Mouse (Mus musculus): Measurements from ENCODE around the gene E2f8. TPM values are rescaled to one million over a fixed set of nuclear protein-coding genes. Genes with fewer than 3 reads are reported as not detected.

Gene E2f8
- polyA plus RNA-seq, 1 experiment from 2014 or later, result 29.1 TPM

- peaks cover 4% of the 10 kb centered on the region for H3K4me1 ChIP-seq (replicated peaks; ENCODE audit: control insufficient read depth, insufficient read depth, low read length)
- H3K4me2 ChIP-seq (ENCODE audit: low read depth, low read length, severe bottlenecking), result no peak overlapping the region
- H3K4me3 ChIP-seq (ENCODE audit: low read depth, low read length), result no peak overlapping the region
- peaks cover 16% of the 10 kb centered on the region for H3K27me3 ChIP-seq (ENCODE audit: control insufficient read depth, insufficient read depth, low read length)
- H3K9me3 ChIP-seq (ENCODE audit: control insufficient read depth, low read length), result no peaks in the 10 kb centered on the region
- DNase-seq (ENCODE audit: low spot score) (no peak), ATAC-seq (replicated peaks; ENCODE audit: low FRiP score) (no peak)
- WGBS, result 71% methylated on average over 5 of the region's 5 CpGs
- no peaks in the 10 kb centered on the region for H3K36me3 ChIP-seq (ENCODE audit: control insufficient read depth, insufficient read depth, low read length)
- no peak overlapping the region for H3K27ac ChIP-seq (ENCODE audit: low read depth, low read length)
- H3K9ac ChIP-seq (ENCODE audit: low read length), result no peak overlapping the region
Observed at GRCm38 (mm10) chr7:48884266-48884611, 2.8 kb upstream of the E2f8 start.

DNA sequence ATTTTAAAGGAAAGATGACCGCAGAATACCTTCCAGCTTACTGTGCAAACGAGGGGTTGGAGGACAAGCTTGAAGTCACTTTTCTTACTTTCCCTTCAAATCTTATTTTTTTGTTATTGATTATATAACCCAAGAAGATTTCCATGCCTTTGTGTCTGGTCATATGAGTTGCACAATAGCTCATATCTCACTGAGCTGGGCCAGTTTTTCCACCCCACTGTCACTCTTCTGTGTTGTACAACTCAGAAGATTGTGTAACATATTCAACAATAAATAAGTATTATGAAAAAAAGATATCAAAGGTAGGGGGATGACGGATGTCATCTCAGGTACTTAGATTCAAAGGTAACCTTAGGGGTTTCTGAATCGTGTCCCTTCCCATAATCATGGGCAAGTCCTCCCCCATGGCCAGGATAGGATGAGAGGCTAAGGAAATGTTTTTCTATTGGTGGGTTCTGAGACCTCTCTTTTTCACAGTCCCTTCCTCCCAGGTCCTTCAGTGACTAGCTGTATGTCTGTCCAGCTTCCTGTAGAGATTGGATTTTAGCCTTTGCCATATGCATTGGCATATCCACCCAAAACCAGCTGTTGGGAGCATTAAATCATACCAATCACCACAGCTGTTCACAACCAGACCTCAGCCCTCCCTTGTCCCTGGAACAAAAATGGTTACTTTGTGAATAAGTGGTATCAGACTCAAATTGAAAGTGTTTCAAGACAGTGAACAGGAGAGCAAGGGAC lies 2.3 kb upstream of the E2f8 start:
- H3K27me3 ChIP-seq (ENCODE audit: control insufficient read depth, insufficient read depth, low read length), result peaks cover 16% of the 10 kb centered on the region
- no peaks in the 10 kb centered on the region for H3K36me3 ChIP-seq (ENCODE audit: control insufficient read depth, insufficient read depth, low read length)

DNA sequence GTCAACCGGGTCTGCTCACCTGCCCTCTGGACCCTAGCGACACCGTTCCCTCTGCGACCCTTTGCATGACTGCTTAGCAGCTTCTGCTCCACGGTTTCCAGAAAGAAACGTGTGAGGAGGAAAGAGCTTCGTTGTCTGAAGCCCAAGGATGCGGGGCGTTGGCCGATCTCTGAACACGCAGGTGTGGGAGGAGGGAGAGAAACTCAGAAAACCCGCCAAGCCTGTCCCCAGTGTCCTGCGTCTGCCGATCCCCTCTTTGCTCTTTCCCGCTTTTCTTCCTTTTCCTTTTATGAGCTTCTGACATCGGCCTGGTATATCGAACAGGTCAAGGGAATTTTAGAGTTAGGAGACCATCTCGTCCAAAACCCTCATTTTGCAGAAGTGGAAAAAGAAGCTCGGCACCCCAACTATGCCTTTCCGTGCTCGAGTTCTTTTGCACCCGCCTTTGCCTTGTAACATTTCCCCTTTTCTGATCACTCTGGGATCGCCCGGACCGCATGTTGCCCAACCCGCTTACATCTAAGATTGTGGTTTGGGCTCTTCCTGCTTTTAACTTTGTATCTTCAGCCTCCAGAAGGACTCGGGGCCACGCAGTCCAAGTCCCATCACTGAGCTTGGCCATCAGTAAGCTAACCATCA lies 694 bp upstream of the E2f8 start:
- Histone ChIP-seq H3K27me3 (ENCODE audit: control insufficient read depth, insufficient read depth, low read length) (peaks cover 16% of the 10 kb centered on the region), H3K36me3 (ENCODE audit: control insufficient read depth, insufficient read depth, low read length) (peaks cover 2% of the 10 kb centered on the region; the same call in 1 of the 2 replicates), H3K4me1 (replicated peaks; ENCODE audit: control insufficient read depth, insufficient read depth, low read length) (peaks cover 2% of the 10 kb centered on the region), H3K4me2 (ENCODE audit: low read depth, low read length, severe bottlenecking) (peak overlapping the region; percentile 94), H3K27ac (ENCODE audit: low read depth, low read length) (no peak overlapping the region), H3K9ac (ENCODE audit: low read length) (peak overlapping the region; percentile 98), H3K4me3 (ENCODE audit: low read depth, low read length) (peak overlapping the region; percentile 78), H3K9me3 (ENCODE audit: control insufficient read depth, low read length) (no peaks in the 10 kb centered on the region)
- DNase-seq (ENCODE audit: low spot score) (peak; percentile 67), ATAC-seq (replicated peaks; ENCODE audit: low FRiP score) (no peak)
- 2% methylated on average over 28 of the region's 28 CpGs for WGBS

More for the DNA sequence above, 2.3 kb upstream of the E2f8 start:
- Histone ChIP-seq H3K9ac (ENCODE audit: low read length) (no peak overlapping the region), H3K9me3 (ENCODE audit: control insufficient read depth, low read length) (no peaks in the 10 kb centered on the region), H3K4me1 (replicated peaks; ENCODE audit: control insufficient read depth, insufficient read depth, low read length) (peaks cover 4% of the 10 kb centered on the region), H3K27ac (ENCODE audit: low read depth, low read length) (no peak overlapping the region), H3K4me2 (ENCODE audit: low read depth, low read length, severe bottlenecking) (no peak overlapping the region), H3K4me3 (ENCODE audit: low read depth, low read length) (no peak overlapping the region)
- no peak for DNase-seq (ENCODE audit: low spot score)
- 74% methylated on average over 4 of the region's 4 CpGs for WGBS
- no peak for ATAC-seq (replicated peaks; ENCODE audit: low FRiP score)

GRCm38 (mm10) chr7:48880591-48881481 lies 560 bp downstream of the E2f8 start:
- ATAC-seq (replicated peaks; ENCODE audit: low FRiP score), result peak; percentile 97
- peak; percentile 99 for DNase-seq (ENCODE audit: low spot score)
- peaks cover 16% of the 10 kb centered on the region for H3K27me3 ChIP-seq (ENCODE audit: control insufficient read depth, insufficient read depth, low read length)

DNA sequence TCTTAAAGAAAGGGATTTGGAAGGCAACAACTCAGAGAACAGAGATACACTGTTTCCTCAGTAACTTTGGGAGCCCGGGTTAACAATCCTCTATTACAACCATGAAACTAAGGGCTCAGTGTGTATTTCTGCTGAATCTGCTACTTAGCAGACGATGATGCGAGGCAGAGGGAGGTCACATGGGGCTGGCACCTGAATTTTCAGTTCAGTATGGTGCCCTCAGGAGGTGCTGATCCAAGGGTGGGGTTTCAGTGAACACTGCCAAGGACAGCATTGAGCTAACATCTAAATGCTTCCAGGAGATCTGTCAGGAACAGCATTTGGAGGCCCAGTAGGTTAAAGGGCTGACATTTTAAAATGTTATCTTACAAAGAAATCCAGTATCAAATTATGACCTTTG lies 1.8 kb downstream of the E2f8 start:
- H3K27ac ChIP-seq (ENCODE audit: low read depth, low read length), result no peak overlapping the region
- no peaks in the 10 kb centered on the region for H3K9me3 ChIP-seq (ENCODE audit: control insufficient read depth, low read length)
- 65% methylated on average over 3 of the region's 3 CpGs for WGBS
- peaks cover 2% of the 10 kb centered on the region for H3K4me1 ChIP-seq (replicated peaks; ENCODE audit: control insufficient read depth, insufficient read depth, low read length)
- H3K9ac ChIP-seq (ENCODE audit: low read length), result peak overlapping the region; percentile 47; the same call in 1 of the 2 replicates
- DNase-seq (ENCODE audit: low spot score), result no peak
- peak overlapping the region; percentile 21 for H3K4me3 ChIP-seq (ENCODE audit: low read depth, low read length)
- peaks cover 2% of the 10 kb centered on the region; the same call in 1 of the 2 replicates for H3K36me3 ChIP-seq (ENCODE audit: control insufficient read depth, insufficient read depth, low read length)
- H3K27me3 ChIP-seq (ENCODE audit: control insufficient read depth, insufficient read depth, low read length), result peaks cover 16% of the 10 kb centered on the region
- no peak for ATAC-seq (replicated peaks; ENCODE audit: low FRiP score)
- peak overlapping the region; percentile 49 for H3K4me2 ChIP-seq (ENCODE audit: low read depth, low read length, severe bottlenecking)

More at GRCm38 (mm10) chr7:48880591-48881481, 560 bp downstream of the E2f8 start:
- under 1% methylated on average over 68 of the region's 77 CpGs for WGBS
- Histone ChIP-seq H3K4me2 (ENCODE audit: low read depth, low read length, severe bottlenecking) (peak overlapping the region; percentile 94), H3K4me1 (replicated peaks; ENCODE audit: control insufficient read depth, insufficient read depth, low read length) (peaks cover 2% of the 10 kb centered on the region), H3K4me3 (ENCODE audit: low read depth, low read length) (peak overlapping the region; percentile 78), H3K9me3 (ENCODE audit: control insufficient read depth, low read length) (no peaks in the 10 kb centered on the region), H3K36me3 (ENCODE audit: control insufficient read depth, insufficient read depth, low read length) (peaks cover 2% of the 10 kb centered on the region; the same call in 1 of the 2 replicates), H3K9ac (ENCODE audit: low read length) (peak overlapping the region; percentile 98), H3K27ac (ENCODE audit: low read depth, low read length) (peak overlapping the region; percentile 90)

DNA sequence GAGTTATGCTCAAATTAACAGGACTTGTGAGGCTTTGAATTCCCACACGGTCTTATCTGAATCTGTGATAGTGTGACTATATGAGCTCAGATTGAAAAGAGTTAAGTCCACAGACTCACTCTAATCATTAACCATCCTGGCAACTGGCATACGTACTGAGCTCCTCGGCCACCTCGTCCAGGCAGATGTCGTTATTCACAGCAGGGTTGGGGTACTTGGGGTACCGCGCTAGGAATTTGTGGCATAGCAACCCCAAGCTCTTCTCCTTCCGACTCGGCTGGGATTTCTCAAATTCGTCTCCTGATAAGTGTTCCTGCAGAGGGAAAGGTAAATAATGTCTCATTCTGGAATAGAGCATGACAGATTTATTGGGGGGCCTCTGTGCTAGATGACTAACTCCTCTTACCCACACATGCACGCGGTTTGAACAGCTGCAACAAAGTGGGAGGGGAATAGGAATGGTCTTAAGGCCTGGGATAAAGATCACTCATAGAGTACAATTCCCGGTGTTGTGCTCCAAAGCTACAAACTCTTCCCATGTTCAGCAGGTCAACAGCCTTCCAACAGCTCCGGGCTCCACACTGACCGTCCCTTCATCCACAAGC lies 3.5 kb downstream of the E2f8 start:
- Histone ChIP-seq H3K4me3 (ENCODE audit: low read depth, low read length) (no peak overlapping the region), H3K9ac (ENCODE audit: low read length) (no peak overlapping the region), H3K36me3 (ENCODE audit: control insufficient read depth, insufficient read depth, low read length) (peaks cover 2% of the 10 kb centered on the region; the same call in 1 of the 2 replicates), H3K27me3 (ENCODE audit: control insufficient read depth, insufficient read depth, low read length) (peaks cover 5% of the 10 kb centered on the region; the same call in 1 of the 2 replicates), H3K27ac (ENCODE audit: low read depth, low read length) (no peak overlapping the region), H3K9me3 (ENCODE audit: control insufficient read depth, low read length) (no peaks in the 10 kb centered on the region), H3K4me2 (ENCODE audit: low read depth, low read length, severe bottlenecking) (no peak overlapping the region), H3K4me1 (replicated peaks; ENCODE audit: control insufficient read depth, insufficient read depth, low read length) (peaks cover 2% of the 10 kb centered on the region)
- WGBS, result 94% methylated on average over 15 of the region's 15 CpGs
- DNase-seq (ENCODE audit: low spot score) (no peak), ATAC-seq (replicated peaks; ENCODE audit: low FRiP score) (no peak)

DNA sequence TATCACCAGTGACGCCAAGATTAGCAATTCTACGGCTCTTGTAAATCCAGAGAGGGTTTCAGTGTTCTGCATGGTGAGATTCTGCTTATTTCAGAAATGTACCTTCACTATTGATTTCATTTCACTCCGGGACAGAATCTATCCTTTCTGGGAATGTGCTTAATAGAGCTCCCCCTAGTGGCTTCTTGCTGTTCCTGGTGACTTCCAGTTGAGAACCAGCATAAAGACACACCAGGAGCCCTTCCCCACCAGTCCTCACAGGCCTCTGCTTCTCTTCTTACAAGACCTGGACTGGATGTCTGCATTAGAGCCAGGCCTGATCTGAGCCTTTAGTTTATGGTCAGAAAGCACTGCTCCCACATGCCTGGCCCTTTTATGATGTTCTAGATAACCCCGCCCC lies 4.9 kb downstream of the E2f8 start:
- DNase-seq (ENCODE audit: low spot score), result no peak
- peaks cover 2% of the 10 kb centered on the region; the same call in 1 of the 2 replicates for H3K36me3 ChIP-seq (ENCODE audit: control insufficient read depth, insufficient read depth, low read length)
- no peak overlapping the region for H3K27ac ChIP-seq (ENCODE audit: low read depth, low read length)
- ATAC-seq (replicated peaks; ENCODE audit: low FRiP score), result no peak
- no peaks in the 10 kb centered on the region; the same call in none of the 2 replicates for H3K4me1 ChIP-seq (replicated peaks; ENCODE audit: control insufficient read depth, insufficient read depth, low read length)
- H3K4me2 ChIP-seq (ENCODE audit: low read depth, low read length, severe bottlenecking), result no peak overlapping the region
- no peaks in the 10 kb centered on the region for H3K27me3 ChIP-seq (ENCODE audit: control insufficient read depth, insufficient read depth, low read length)
- WGBS, result 80% methylated on average over 4 of the region's 4 CpGs
- no peak overlapping the region for H3K4me3 ChIP-seq (ENCODE audit: low read depth, low read length)
- H3K9ac ChIP-seq (ENCODE audit: low read length), result no peak overlapping the region
- no peaks in the 10 kb centered on the region for H3K9me3 ChIP-seq (ENCODE audit: control insufficient read depth, low read length)

- DNase-seq (ENCODE audit: low spot score) (no peak), ATAC-seq (replicated peaks; ENCODE audit: low FRiP score) (no peak)
- Histone ChIP-seq H3K27ac (ENCODE audit: low read depth, low read length) (no peak overlapping the region), H3K27me3 (ENCODE audit: control insufficient read depth, insufficient read depth, low read length) (no peaks in the 10 kb centered on the region), H3K36me3 (ENCODE audit: control insufficient read depth, insufficient read depth, low read length) (peaks cover 9% of the 10 kb centered on the region; the same call in 1 of the 2 replicates), H3K4me3 (ENCODE audit: low read depth, low read length) (no peak overlapping the region), H3K9ac (ENCODE audit: low read length) (no peak overlapping the region), H3K9me3 (ENCODE audit: control insufficient read depth, low read length) (no peaks in the 10 kb centered on the region), H3K4me2 (ENCODE audit: low read depth, low read length, severe bottlenecking) (no peak overlapping the region), H3K4me1 (replicated peaks; ENCODE audit: control insufficient read depth, insufficient read depth, low read length) (no peaks in the 10 kb centered on the region; the same call in none of the 2 replicates)
- 95% methylated on average over 14 of the region's 14 CpGs for WGBS
Observed at GRCm38 (mm10) chr7:48875096-48875495, 6.3 kb downstream of the E2f8 start.

All from forebrain, embryonic 11.5 days (tissue).